Mouse (Mus musculus) stomach, postnatal 0 days (tissue): ENCODE measurements at regions not wholly inside any gene's neighbourhood (a gene's known extent, or its start where the extent isn't known, plus 50 kb on each side); places are given as distances from the start of the nearest gene placed in this dataset.
A peak's percentile ranks its signal among the peaks of the same experiment; 100 is the strongest.

Source experiments
- ATAC-seq: fragments of 200-750 bp; cut with Nextera tagmentation; 2 replicates; pipeline ENCODE4 v1.8.0; 2017; ENCODE audit not compliant: low FRiP score, low TSS enrichment
- DNase-seq: peaks from one replicate; pipeline ENCODE4 v3.0.0-alpha.2; 2016; ENCODE audit warnings: low spot score
- H3K27ac ChIP-seq: fragments of 300-500 bp; sonication (generic); replicated peaks from 2 replicates; pipeline ENCODE4 v1.5.1; 2014; ENCODE audit warnings: mild to moderate bottlenecking, control low read depth
- H3K27me3 ChIP-seq: fragments of 300-500 bp; sonication (generic); 2 replicates; pipeline ENCODE4 v1.6.1; 2014; ENCODE audit warnings: low read length; ENCODE audit not compliant: control insufficient read depth, insufficient read depth
- H3K36me3 ChIP-seq: fragments of 300-500 bp; sonication (generic); 2 replicates; pipeline ENCODE4 v1.6.1; 2014; ENCODE audit warnings: low read length, mixed read lengths; ENCODE audit not compliant: control insufficient read depth, insufficient read depth
- H3K4me1 ChIP-seq: fragments of 300-500 bp; sonication (generic); replicated peaks from 2 replicates; pipeline ENCODE4 v1.6.1; 2014; ENCODE audit warnings: antibody characterized with exemption; ENCODE audit not compliant: control insufficient read depth, insufficient read depth
- H3K4me2 ChIP-seq: fragments of 300-500 bp; sonication (generic); replicated peaks from 2 replicates; pipeline ENCODE4 v1.6.1; 2014; ENCODE audit warnings: low read depth, mild to moderate bottlenecking, control low read depth, moderate library complexity
- H3K4me3 ChIP-seq: fragments of 300-500 bp; sonication (generic); 2 replicates; pipeline ENCODE4 v1.5.1; 2014; ENCODE audit warnings: low read depth, low read length, control low read depth
- H3K9ac ChIP-seq: fragments of 300-500 bp; sonication (generic); 2 replicates; pipeline ENCODE4 v1.6.1; 2014; ENCODE audit warnings: mild to moderate bottlenecking, low read length, control low read depth, mixed read lengths
- H3K9me3 ChIP-seq: fragments of 300-500 bp; sonication (generic); 2 replicates; pipeline ENCODE4 v1.6.1; 2016; ENCODE audit warnings: low read length; ENCODE audit not compliant: control insufficient read depth
- CTCF ChIP-seq: IDR thresholded peaks from 2 replicates; pipeline ENCODE4 v1.5.1; 2016; ENCODE audit warnings: antibody characterized with exemption, low read depth, mild to moderate bottlenecking, moderate library complexity
- EP300 ChIP-seq: optimal IDR thresholded peaks from 2 replicates; pipeline ENCODE3; 2016; ENCODE audit warnings: antibody characterized with exemption
- WGBS: fragments of 180-500 bp; shearing (Covaris S2); extraction: QIAGEN DNeasy Blood & Tissue Kit; methylation state at CpG from one replicate; pipeline ENCODE4 v1.1.7; 2014; 5-methylcytosine and 5-hydroxymethylcytosine counted together

DNA sequence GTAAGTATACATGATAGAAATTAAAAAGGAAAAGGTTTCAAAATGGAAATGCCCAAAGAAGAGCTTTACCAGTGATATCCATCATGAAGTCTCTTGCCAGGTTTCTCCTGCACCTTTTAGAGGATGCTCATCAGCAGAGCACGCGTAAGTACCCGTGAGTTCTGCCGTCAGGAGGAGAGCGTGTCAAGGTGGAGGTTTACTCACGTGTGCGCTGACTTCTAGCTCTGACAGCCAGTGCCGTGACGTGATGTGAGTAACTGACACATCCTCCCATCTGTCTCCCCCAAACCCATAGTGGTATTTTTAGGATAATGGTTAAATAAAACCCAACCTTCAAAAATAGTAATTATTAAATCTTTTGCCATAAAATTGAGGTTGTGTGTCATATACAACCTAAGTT lies 55.3 kb downstream of the Adra2a start:
- H3K4me3 ChIP-seq, result no peak overlapping the region
- no peak overlapping the region for H3K27ac ChIP-seq
- H3K27me3 ChIP-seq, result no peaks in the 10 kb centered on the region
- no peaks in the 10 kb centered on the region for H3K36me3 ChIP-seq
- no peak overlapping the region for H3K4me2 ChIP-seq
- 94% methylated on average over 9 of the region's 9 CpGs for WGBS
- ATAC-seq (no peak), DNase-seq (no peak)
- no peak for TF ChIP-seq EP300
- no peak for TF ChIP-seq CTCF
- no peaks in the 10 kb centered on the region for H3K4me1 ChIP-seq
- no peak overlapping the region for H3K9ac ChIP-seq
- no peaks in the 10 kb centered on the region for H3K9me3 ChIP-seq

DNA sequence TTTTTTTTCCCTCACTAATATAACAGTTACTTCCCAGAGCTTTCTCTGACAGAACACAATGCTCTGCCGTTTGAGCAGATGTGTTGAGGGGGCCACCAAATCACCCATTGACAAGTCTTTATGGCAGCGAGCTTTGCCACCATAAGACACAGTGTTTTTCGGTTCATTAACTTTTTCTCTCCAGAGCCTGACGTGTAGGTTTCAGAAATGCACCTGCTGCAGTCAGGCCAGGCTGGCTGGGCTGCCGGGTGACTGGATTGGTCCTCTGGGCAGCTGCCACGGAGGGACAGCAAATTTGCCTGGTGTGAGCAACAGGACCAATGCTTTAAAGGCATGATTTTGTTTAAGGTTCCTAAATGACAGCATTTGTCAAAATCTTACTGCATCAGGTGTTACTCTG lies 55.8 kb downstream of the Adra2a start:
- no peak overlapping the region for H3K27ac ChIP-seq
- no peaks in the 10 kb centered on the region for H3K27me3 ChIP-seq
- no peaks in the 10 kb centered on the region for H3K36me3 ChIP-seq
- DNase-seq (no peak), ATAC-seq (no peak)
- no peak overlapping the region for H3K9ac ChIP-seq
- H3K4me2 ChIP-seq, result no peak overlapping the region
- no peaks in the 10 kb centered on the region for H3K9me3 ChIP-seq
- no peak overlapping the region for H3K4me3 ChIP-seq
- TF ChIP-seq EP300 (no peak), CTCF (no peak)
- WGBS, result 70% methylated on average over 6 of the region's 6 CpGs
- H3K4me1 ChIP-seq, result no peaks in the 10 kb centered on the region

DNA sequence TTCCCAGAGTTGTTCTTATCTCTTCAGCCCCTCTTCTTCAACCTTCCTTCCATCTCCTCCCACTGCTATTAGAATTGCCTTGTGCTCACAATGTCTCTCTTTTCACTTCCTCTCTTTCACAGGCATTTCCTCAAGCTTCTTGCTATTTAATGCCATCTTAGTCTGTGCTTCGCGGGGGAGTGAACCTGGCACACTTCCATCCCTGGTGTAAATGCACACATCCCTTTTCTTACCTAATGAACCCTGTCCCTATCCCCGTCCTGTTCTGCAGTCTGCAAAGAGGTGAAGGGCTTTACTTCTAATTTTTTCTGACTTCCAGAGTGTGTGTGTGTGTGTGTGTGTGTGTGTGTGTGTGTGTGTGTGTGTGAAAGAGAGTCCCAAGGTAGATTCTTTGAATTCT lies 62.6 kb downstream of the Adra2a start:
- H3K27me3 ChIP-seq, result no peaks in the 10 kb centered on the region
- H3K9ac ChIP-seq, result no peak overlapping the region
- no peak overlapping the region for H3K4me3 ChIP-seq
- DNase-seq (no peak), ATAC-seq (no peak)
- 58% methylated on average over 3 of the region's 3 CpGs for WGBS
- H3K4me2 ChIP-seq, result no peak overlapping the region
- no peaks in the 10 kb centered on the region for H3K36me3 ChIP-seq
- no peaks in the 10 kb centered on the region for H3K9me3 ChIP-seq
- no peaks in the 10 kb centered on the region for H3K4me1 ChIP-seq
- TF ChIP-seq EP300, result no peak
- no peak for TF ChIP-seq CTCF
- no peak overlapping the region for H3K27ac ChIP-seq

DNA sequence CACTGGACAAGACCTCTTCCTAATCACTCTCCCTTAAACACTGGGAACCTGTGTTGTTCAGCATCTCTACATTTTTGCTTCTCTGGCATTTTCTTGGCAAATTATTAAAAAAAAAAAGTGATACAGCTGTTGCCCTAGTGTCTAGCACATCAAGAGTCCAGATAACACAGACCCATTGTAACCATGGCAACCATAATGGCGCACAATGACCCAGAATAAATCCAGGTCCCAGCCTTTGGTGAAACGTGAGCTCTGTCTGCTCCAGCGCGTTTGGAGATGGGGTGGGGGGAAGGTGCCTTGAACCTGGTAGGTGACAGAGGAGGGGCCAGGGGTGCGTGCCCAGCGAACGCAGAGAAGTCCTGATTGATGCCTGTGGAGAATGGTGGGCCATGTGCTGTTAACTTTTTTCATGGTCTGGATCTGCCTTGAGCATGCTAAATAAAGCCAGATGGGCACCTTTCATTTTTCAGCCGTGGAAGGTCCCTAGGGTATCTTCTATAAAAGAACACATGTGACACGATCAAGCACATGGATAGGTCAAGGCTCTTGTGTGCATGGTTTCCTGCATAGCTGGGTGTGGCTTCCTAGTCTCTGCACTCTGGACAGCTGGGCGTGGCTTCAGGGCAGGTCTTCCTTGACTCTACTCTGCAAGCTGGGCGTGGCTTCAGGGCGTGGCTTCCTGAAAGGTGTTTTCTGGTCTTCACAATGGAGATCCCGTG lies 63.3 kb downstream of the Adra2a start:
- Histone ChIP-seq H3K9me3 (no peaks in the 10 kb centered on the region), H3K9ac (no peak overlapping the region), H3K27ac (no peak overlapping the region), H3K4me1 (no peaks in the 10 kb centered on the region), H3K4me2 (no peak overlapping the region), H3K4me3 (no peak overlapping the region), H3K36me3 (no peaks in the 10 kb centered on the region), H3K27me3 (no peaks in the 10 kb centered on the region)
- TF ChIP-seq CTCF, result no peak
- TF ChIP-seq EP300, result no peak
- ATAC-seq (peak; percentile 96), DNase-seq (peak; percentile 84)
- WGBS, result 48% methylated on average over 13 of the region's 13 CpGs

DNA sequence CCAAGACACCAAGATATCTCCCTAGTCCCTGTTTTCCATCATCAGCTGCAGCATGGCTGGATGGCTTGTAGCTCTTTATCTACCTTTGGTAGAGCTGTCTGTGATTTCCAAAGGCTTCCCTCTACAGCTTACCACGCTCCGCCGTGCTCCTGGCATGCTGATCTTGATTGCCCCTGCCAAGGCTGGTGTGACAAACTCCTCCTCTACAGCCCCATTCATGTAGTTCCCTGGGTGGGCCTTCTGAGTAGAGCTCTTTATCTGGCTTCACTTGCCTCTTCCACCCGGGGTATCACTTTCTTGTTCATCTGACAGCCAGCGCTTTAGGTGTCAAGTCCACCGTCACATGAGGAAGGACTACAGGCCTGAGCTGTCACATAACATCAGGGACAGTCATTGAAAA lies 66.1 kb downstream of the Adra2a start:
- 92% methylated on average over 6 of the region's 6 CpGs for WGBS
- no peak for DNase-seq
- TF ChIP-seq CTCF, result no peak
- no peaks in the 10 kb centered on the region for H3K9me3 ChIP-seq
- no peaks in the 10 kb centered on the region for H3K27me3 ChIP-seq
- H3K4me1 ChIP-seq, result no peaks in the 10 kb centered on the region
- no peak overlapping the region for H3K27ac ChIP-seq
- no peak overlapping the region for H3K4me2 ChIP-seq
- ATAC-seq, result no peak
- no peak overlapping the region for H3K9ac ChIP-seq
- H3K36me3 ChIP-seq, result no peaks in the 10 kb centered on the region
- no peak overlapping the region for H3K4me3 ChIP-seq

DNA sequence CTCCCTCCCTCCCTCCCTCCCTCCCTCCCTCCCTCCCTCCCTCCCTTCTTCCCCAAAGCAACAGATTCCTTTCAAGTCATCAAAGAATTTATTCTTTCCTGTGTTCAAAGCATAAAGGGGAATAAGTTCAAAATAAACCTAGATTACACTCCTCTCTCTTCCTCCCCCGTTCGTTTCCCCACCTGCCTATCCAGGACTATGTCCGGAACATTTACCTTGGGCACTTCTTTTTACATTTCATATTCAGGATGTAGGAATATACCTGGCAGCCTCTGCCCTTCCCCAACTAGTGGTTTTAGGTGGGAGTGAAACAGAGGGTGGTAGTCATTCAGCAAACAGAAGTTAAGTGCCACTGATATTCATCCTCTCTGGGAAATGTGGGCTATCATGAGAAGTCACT lies 68.7 kb downstream of the Adra2a start:
- TF ChIP-seq CTCF (no peak), EP300 (no peak)
- WGBS, result 70% methylated on average over 3 of the region's 3 CpGs
- Histone ChIP-seq H3K4me1 (no peaks in the 10 kb centered on the region), H3K36me3 (no peaks in the 10 kb centered on the region), H3K27ac (no peak overlapping the region), H3K4me2 (no peak overlapping the region), H3K9ac (no peak overlapping the region), H3K27me3 (no peaks in the 10 kb centered on the region), H3K4me3 (no peak overlapping the region), H3K9me3 (no peaks in the 10 kb centered on the region)
- ATAC-seq (no peak), DNase-seq (no peak)
